Mouse (Mus musculus): ENCODE results near the gene Ppp1r32.

- no peak for TF ChIP-seq POLR2A (IDR thresholded peaks at IDR 0.05; ENCODE audit: control insufficient read depth, low read depth, low read length)
- TF ChIP-seq CTCF (IDR thresholded peaks at IDR 0.05; ENCODE audit: control insufficient read depth, insufficient read depth, insufficient replicate concordance, low read depth, low read length) = peak; percentile 58; the same call in 1 of the 2 replicates
These were observed 46.8 kb downstream of the Ppp1r32 start for GRCm38 (mm10) chr19:10435908-10436307.

Data from testis, adult 2 months (tissue).